Mouse (Mus musculus) layer of hippocampus, adult 9-11 months (tissue): ENCODE results near the gene Chaf1a.

ENCODE experiments used
- DNase-seq: peaks from one replicate; pipeline ENCODE4 v3.0.0; 2022

Gene Chaf1a

DNA sequence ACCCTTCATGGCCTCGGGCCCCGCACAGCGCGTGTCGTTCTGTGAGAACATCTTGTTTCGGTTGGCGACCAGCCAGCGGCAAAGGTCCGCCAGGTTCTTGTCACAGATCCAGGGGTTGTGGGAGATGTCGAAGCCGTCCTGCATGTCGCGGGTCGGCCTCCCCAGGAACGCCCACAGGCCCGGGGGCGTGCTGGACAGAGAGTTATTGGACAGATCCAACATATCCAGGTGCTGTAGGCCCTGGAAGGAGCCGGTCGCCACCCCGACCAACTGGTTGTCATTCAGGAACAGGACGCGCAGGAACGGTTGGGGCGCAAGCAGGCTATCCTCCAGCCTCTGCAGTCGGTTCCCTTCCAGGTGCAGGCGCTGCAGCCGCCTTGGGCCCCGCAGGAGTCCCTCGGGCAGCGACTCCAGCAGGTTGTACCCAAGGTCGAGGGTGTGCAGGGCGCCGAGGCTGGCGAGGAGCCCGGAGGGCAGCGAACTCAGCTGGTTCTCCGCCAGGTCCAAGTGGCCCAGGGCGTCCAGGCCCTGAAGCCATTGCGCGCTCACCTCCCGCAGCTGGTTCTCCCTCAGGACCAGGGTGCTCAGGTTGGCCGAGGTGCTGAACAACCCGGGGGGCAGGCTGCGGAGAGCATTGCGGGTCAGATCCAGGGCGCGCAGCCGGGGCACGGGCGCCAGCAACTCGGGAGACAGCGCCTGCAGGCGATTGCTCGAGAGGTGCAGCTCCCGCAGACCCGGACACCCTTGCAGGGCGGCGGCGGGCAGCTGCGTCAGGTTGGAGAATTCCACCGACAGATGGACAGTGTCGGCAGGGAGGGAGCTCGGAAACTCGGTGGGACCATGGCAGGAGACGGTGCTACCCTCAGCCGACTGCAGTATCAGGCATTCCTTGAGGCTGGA lies 80.0 kb downstream of the Chaf1a start:
- DNase-seq: no peak

DNA sequence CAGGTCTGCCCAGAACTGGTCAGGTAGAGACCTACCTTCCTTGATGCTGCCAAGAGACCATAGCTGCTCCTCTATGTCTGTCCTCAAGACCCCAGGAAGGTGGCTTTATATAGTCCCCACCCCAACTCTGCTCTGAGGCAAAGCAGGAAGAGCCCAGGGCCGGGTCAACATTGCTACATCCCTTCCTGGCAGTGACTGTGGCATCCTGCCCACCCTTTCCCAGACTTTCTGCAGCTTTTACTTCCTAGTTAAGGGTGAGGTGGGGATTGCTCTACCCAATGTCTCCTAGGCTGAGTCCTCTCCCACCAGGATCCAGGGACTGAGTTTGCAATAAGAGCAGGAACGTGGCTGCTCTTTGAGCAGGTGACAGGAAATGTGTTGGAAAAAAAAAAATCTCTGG lies 81.6 kb downstream of the Chaf1a start, which contains the start of gene Lrg1:
TSS of gene Lrg1 (minus strand) at position 176 of the 400 bp plus-strand sequence.
- no peak for DNase-seq
